Mouse (Mus musculus) cortical plate, adult 2 months (tissue): ENCODE data around the gene Galm. TPM values are rescaled to one million over a fixed set of nuclear protein-coding genes. Genes with fewer than 3 reads are reported as not detected.
"Not testable (repeated sequence)": the region's sequence is repeated elsewhere in the genome, so short reads cannot be mapped to it uniquely, and the experiment has no call there.

ENCODE experiments used
- H3K27ac ChIP-seq: fragments of 200-500 bp; 2 replicates; pipeline ENCODE4 v1.5.1; 2012; ENCODE audit warnings: low read length, control low read depth, inconsistent platforms; ENCODE audit not compliant: insufficient read depth
- H3K4me1 ChIP-seq: fragments of 200-500 bp; 2 replicates; pipeline ENCODE4 v1.6.1; 2011; ENCODE audit warnings: low read length; ENCODE audit not compliant: control insufficient read depth, insufficient read depth
- H3K4me3 ChIP-seq: fragments of 200-500 bp; 2 replicates; pipeline ENCODE4 v1.5.1; 2011; ENCODE audit warnings: mild to moderate bottlenecking, low read length, control low read depth; ENCODE audit not compliant: insufficient read depth
- CTCF ChIP-seq: fragments of 200-500 bp; IDR thresholded peaks from 2 replicates; pipeline ENCODE4 v1.5.1; 2011; ENCODE audit warnings: mild to moderate bottlenecking, control low read depth, low read length; ENCODE audit not compliant: insufficient read depth; ENCODE audit errors: extremely low read depth
- POLR2A ChIP-seq: fragments of 200-500 bp; IDR thresholded peaks from 2 replicates; pipeline ENCODE4 v1.6.1; 2011; ENCODE audit warnings: mild to moderate bottlenecking, low read length, control low read depth; ENCODE audit not compliant: insufficient read depth; ENCODE audit errors: extremely low read depth
- polyA plus RNA-seq: library from polyadenylated mRNA; depleted of rRNA; stranded (reverse); fragments of >200 nt; gene quantifications from 2 replicates; pipeline ENCODE4 v1.2.3, GENCODE M21; 2012

Gene Galm
- polyA plus RNA-seq, 1 experiment: 2.4 TPM

- TF ChIP-seq CTCF: no peak
- no peak for TF ChIP-seq POLR2A
- H3K4me1 ChIP-seq: no peaks in the 10 kb centered on the region
- no peak overlapping the region for H3K27ac ChIP-seq
- no peak overlapping the region for H3K4me3 ChIP-seq
These were observed 53.2 kb downstream of the Galm start for GRCm38 (mm10) chr17:80180468-80180867.

GRCm38 (mm10) chr17:80183615-80184014 is 56.3 kb downstream of the Galm start:
- H3K4me1 ChIP-seq: no peaks in the 10 kb centered on the region
- H3K27ac ChIP-seq: no peak overlapping the region
- H3K4me3 ChIP-seq: no peak overlapping the region
- no peak for TF ChIP-seq CTCF
- no peak for TF ChIP-seq POLR2A

DNA sequence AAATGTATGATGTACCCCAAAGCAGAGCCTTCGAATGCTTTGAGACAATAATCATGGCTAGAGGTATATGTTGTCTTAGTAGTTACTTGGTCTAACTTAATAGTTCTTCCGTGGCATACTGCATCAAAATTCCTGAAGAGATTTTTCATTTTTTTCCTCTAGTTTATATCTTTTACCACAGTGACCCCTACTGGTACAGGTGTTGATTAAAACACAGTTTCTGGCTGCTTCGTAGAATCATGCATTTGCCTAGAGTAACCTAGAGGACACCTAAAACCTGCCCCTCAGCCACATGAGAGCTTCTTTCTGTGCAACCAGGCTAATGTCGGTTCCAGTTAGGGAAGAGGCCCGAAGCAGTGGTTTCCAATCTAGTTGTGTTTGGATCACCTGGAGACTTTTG is 65.8 kb downstream of the Galm start:
- Histone ChIP-seq H3K4me3 (no peak overlapping the region), H3K27ac (no peak overlapping the region), H3K4me1 (no peaks in the 10 kb centered on the region)
- TF ChIP-seq CTCF (peak; percentile 19; the same call in 1 of the 2 replicates), POLR2A (no peak)

DNA sequence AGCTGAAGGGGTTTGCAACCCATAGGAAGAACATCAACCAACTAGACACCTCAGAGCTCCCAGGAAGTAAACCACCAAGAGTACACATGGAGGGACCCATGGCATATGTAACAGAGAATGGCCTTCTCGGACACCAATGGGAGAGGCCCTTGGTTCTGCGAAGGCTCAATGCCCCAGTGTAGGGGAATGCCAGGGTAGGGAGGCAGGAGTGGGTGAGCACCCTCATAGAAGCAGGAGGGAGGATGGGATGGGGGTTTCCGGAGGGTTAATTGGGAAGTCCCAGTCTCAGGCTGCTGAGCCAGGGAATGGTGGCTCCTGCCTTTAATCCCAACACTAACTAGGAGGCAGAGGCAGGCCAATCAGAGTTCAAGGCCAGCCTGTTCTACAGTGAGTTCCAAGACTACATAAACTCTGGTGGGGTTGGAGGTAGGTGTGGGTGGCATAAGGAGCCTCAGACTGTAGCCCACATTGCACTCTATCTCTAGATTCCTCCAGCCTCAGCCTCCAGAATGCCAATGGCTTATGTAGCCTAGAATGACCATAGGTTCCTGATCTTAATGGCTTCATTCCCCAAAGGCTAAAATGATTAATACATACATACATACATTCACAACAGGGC is 72.0 kb downstream of the Galm start:
- Histone ChIP-seq H3K4me3 (no peak overlapping the region), H3K4me1 (no peaks in the 10 kb centered on the region), H3K27ac (no peak overlapping the region)
- no peak for TF ChIP-seq CTCF
- TF ChIP-seq POLR2A: no peak

GRCm38 (mm10) chr17:80205657-80206056 is 78.4 kb downstream of the Galm start:
- Histone ChIP-seq H3K27ac (no peak overlapping the region), H3K4me1 (peaks cover 1% of the 10 kb centered on the region; the same call in 1 of the 2 replicates), H3K4me3 (peak overlapping the region; percentile 63; the same call in 1 of the 2 replicates)
- TF ChIP-seq CTCF (no peak), POLR2A (no peak)

DNA sequence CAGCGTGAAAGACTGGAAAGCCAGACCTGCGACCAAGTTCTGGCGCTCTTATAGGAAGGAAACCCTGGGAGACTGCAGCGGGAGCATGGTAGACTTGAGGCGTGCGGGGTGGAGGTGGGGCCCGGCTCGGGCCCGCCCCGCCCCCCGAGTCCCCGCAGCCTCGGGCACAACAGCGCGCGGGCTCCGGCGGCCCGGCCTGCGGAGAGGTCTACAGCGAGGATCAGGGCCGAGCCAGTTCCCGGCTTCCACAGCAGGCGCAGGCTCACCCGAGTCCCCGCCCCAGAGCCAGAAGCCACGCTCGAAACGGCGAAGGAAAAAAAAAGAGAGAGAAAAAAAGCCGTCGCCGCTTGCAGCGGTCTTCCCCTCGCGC is 79.0 kb downstream of the Galm start:
- Histone ChIP-seq H3K27ac (peak overlapping the region; percentile 74), H3K4me1 (peaks cover 1% of the 10 kb centered on the region; the same call in 1 of the 2 replicates), H3K4me3 (peak overlapping the region; percentile 63)
- TF ChIP-seq POLR2A: no peak
- TF ChIP-seq CTCF: no peak

GRCm38 (mm10) chr17:80206671-80207581 is 79.7 kb downstream of the Galm start, which contains the start of the genes Srsf7 and Ttc39d:
Gene Srsf7 (minus strand): TSS chr17:80207307.
Gene Ttc39d (plus strand): TSS chr17:80207460.
- H3K4me3 ChIP-seq: peak within 1 kb of the TSS; percentile 63
- H3K4me1 ChIP-seq: peaks cover 1% of the 10 kb centered on the region; the same call in 1 of the 2 replicates
- peak within 1 kb of the TSS; percentile 90 for H3K27ac ChIP-seq
- TF ChIP-seq POLR2A: peak; percentile 100
- no peak for TF ChIP-seq CTCF

GRCm38 (mm10) chr17:80213998-80214397 is 86.7 kb downstream of the Galm start:
- H3K27ac ChIP-seq, H3K4me1 ChIP-seq, H3K4me3 ChIP-seq: not testable (repeated sequence)

DNA sequence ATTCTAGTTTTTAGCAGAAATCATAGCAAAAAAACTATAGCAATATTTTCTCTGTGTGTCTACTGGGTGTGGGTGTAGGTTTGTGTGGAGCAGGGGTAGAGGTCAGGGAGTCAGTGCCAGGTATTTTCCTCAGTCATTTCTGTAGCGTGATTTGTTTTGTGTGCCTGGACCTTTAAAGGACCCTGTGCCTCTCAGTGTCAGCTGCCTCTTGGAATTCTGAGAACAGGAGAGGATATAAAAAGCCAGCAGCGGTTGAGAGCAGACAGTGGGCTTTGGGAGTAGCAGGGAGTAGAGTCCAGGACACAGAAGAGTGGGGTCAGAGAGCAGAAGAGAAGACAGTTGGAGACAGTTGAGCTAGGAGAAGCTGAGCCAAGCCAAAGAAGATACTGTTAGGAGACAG is 92.9 kb downstream of the Galm start:
- H3K4me3 ChIP-seq: no peak overlapping the region
- no peak overlapping the region for H3K27ac ChIP-seq
- TF ChIP-seq POLR2A (no peak), CTCF (no peak)
- no peaks in the 10 kb centered on the region; the same call in 1 of the 2 replicates for H3K4me1 ChIP-seq
